Mouse (Mus musculus) mesoderm, embryonic 11.5 days (tissue): ENCODE results near the gene Slc35b2.
A peak's percentile ranks its signal among the peaks of the same experiment; 100 is the strongest.

ENCODE experiments used
- DNase-seq: peaks from one replicate; pipeline ENCODE4 v3.0.0-alpha.2; 2012; ENCODE audit warnings: low read depth, low spot score

The Slc35b2 gene

GRCm38 (mm10) chr17:45564531-45565084 lies 934 bp downstream of the Slc35b2 start:
- DNase-seq: no peak

- DNase-seq: no peak
Measured at GRCm38 (mm10) chr17:45565103-45565502, 1.4 kb downstream of the Slc35b2 start.

- no peak for DNase-seq
Measured at GRCm38 (mm10) chr17:45566031-45566359, 2.3 kb downstream of the Slc35b2 start.

- no peak for DNase-seq
Measured at GRCm38 (mm10) chr17:45566360-45567161, 2.9 kb downstream of the Slc35b2 start.

- no peak for DNase-seq
Measured at GRCm38 (mm10) chr17:45567162-45567601, 3.5 kb downstream of the Slc35b2 start.

- no peak for DNase-seq
Measured at GRCm38 (mm10) chr17:45568990-45569389, 5.3 kb downstream of the Slc35b2 start.

- DNase-seq: no peak
Measured at GRCm38 (mm10) chr17:45569999-45570398, 6.3 kb downstream of the Slc35b2 start.

- peak; percentile 89 for DNase-seq
Measured at GRCm38 (mm10) chr17:45572103-45573086, 8.7 kb downstream of the Slc35b2 start.

- peak; percentile 97 for DNase-seq
Measured at GRCm38 (mm10) chr17:45573087-45573779, 9.6 kb downstream of the Slc35b2 start, which contains the start of gene Hsp90ab1. TSS of gene Hsp90ab1 (minus strand) at chr17:45573271.

GRCm38 (mm10) chr17:45573780-45574123 lies 10.1 kb downstream of the Slc35b2 start:
- peak; percentile 94 for DNase-seq

- no peak for DNase-seq
Measured at GRCm38 (mm10) chr17:45574129-45574761, 10.6 kb downstream of the Slc35b2 start.

GRCm38 (mm10) chr17:45575123-45575897 lies 11.6 kb downstream of the Slc35b2 start:
- DNase-seq: no peak

- DNase-seq: no peak
Measured at GRCm38 (mm10) chr17:45578242-45578641, 14.6 kb downstream of the Slc35b2 start.

- DNase-seq: no peak
Measured at GRCm38 (mm10) chr17:45578843-45579242, 15.2 kb downstream of the Slc35b2 start.

- no peak for DNase-seq
Measured at GRCm38 (mm10) chr17:45579554-45579953, 15.9 kb downstream of the Slc35b2 start.

GRCm38 (mm10) chr17:45580958-45581477 lies 17.3 kb downstream of the Slc35b2 start:
- no peak for DNase-seq

GRCm38 (mm10) chr17:45581567-45581983 lies 17.9 kb downstream of the Slc35b2 start:
- peak; percentile 79 for DNase-seq

GRCm38 (mm10) chr17:45582188-45582587 lies 18.5 kb downstream of the Slc35b2 start:
- DNase-seq: no peak

GRCm38 (mm10) chr17:45582715-45583355 lies 19.2 kb downstream of the Slc35b2 start:
- no peak for DNase-seq
